ENCODE assay signal across 7 mouse cellular contexts in genomic region chr7:66449971-66450752, GRCm38 (mm10). TPM values are rescaled to one million over a fixed set of nuclear protein-coding genes. Genes with fewer than 3 reads are reported as not detected.
DNase-seq lines count a peak whose midpoint lies in the region; ATAC-seq and TF ChIP-seq lines count a peak whose summit lies in the region.

No protein-coding gene starts in this region.

- peak overlapping the region; percentile 1 for H3ac ChIP-seq in C2C12 (ENCODE audit: control insufficient read depth, insufficient read length, low read depth)

- no peak for TF ChIP-seq CTCF in C2C12 (IDR thresholded peaks at IDR 0.05; ENCODE audit: control insufficient read depth, insufficient read depth, insufficient read length)
- no peak for TF ChIP-seq CTCF in layer of hippocampus, adult 2 months (conservative IDR thresholded peaks at IDR 0.05)

- H3K4me3 ChIP-seq in C2C12 (ENCODE audit: insufficient read depth, poor library complexity, severe bottlenecking): peak overlapping the region; percentile 26
- H3K4me3 ChIP-seq in embryonic facial prominence, embryonic 15.5 days (replicated peaks): peak overlapping the region; percentile 25
- H3K4me3 ChIP-seq in macrophage (ENCODE audit: inconsistent target): peak overlapping the region; percentile 15; the same call in 1 of the 2 replicates
- no peak overlapping the region; the same call in 1 of the 2 replicates for H3K4me3 ChIP-seq in layer of hippocampus, adult 2 months

- DNase-seq in 3134 (ENCODE audit: extremely low read depth, insufficient read length, low spot score): peak; percentile 74
- DNase-seq in hindlimb bud, embryonic 11.5 days (ENCODE audit: extremely low spot score, low read depth, low spot score): peak; percentile 62
- DNase-seq in layer of hippocampus, adult 2 months (ENCODE audit: low spot score in 2 of 2): no peak
- DNase-seq in gastrocnemius, postnatal 10 days: no peak

- no peaks in the 10 kb centered on the region for H3K27me3 ChIP-seq in C2C12 (ENCODE audit: control insufficient read depth, insufficient read depth, insufficient read length)
- H3K27me3 ChIP-seq in embryonic facial prominence, embryonic 15.5 days: no peaks in the 10 kb centered on the region

- H3K79me2 ChIP-seq in C2C12 (ENCODE audit: control insufficient read depth, insufficient read depth): no peaks in the 10 kb centered on the region
- H3K79me2 ChIP-seq in macrophage (ENCODE audit: inconsistent target): no peaks in the 10 kb centered on the region

- H3K27ac ChIP-seq in embryonic facial prominence, embryonic 15.5 days (replicated peaks): peak overlapping the region; percentile 60; the same call in 1 of the 2 replicates
- no peak overlapping the region for H3K27ac ChIP-seq in macrophage
- H3K27ac ChIP-seq in layer of hippocampus, adult 2 months: no peak overlapping the region

- peaks cover 26% of the 10 kb centered on the region for H3K4me1 ChIP-seq in embryonic facial prominence, embryonic 15.5 days

- H3K9me3 ChIP-seq in embryonic facial prominence, embryonic 15.5 days (replicated peaks): no peaks in the 10 kb centered on the region

- no peaks in the 10 kb centered on the region for H3K79me3 ChIP-seq in C2C12 (ENCODE audit: low read depth)

- H3K9ac ChIP-seq in embryonic facial prominence, embryonic 15.5 days: no peak overlapping the region

- WGBS in embryonic facial prominence, embryonic 15.5 days: 6% methylated on average over 15 of the region's 16 CpGs
- WGBS in macrophage (ENCODE audit: missing documents): 16% methylated on average over 12 of the region's 16 CpGs

- H3K36me3 ChIP-seq in C2C12 (ENCODE audit: control insufficient read depth, insufficient read depth) (no peaks in the 10 kb centered on the region), macrophage (ENCODE audit: inconsistent target) (no peaks in the 10 kb centered on the region)
- H3K36me3 ChIP-seq in embryonic facial prominence, embryonic 15.5 days: no peaks in the 10 kb centered on the region

- H3K4me2 ChIP-seq in embryonic facial prominence, embryonic 15.5 days (replicated peaks): peak overlapping the region; percentile 50

- peak; percentile 51; the same call in 1 of the 2 replicates for ATAC-seq in embryonic facial prominence, embryonic 15.5 days (ENCODE audit: insufficient number of reproducible peaks, low FRiP score, low TSS enrichment, low read depth)

TF ChIP-seq in C2C12, 6 proteins besides CTCF, POLR2A, EP300 and RAD21:
- TF ChIP-seq USF1 (IDR thresholded peaks at IDR 0.05; ENCODE audit: low read depth): no peak
- TF ChIP-seq MAX (IDR thresholded peaks at IDR 0.05): peak; percentile 28
- no peak for TF ChIP-seq MYOD1 (IDR thresholded peaks at IDR 0.05; ENCODE audit: control insufficient read depth, insufficient read length, low read depth)
- no peak for TF ChIP-seq MYOG (IDR thresholded peaks at IDR 0.05; ENCODE audit: control insufficient read depth, extremely low read depth, insufficient read length)
TF ChIP-seq in C2C12: peak in this region for 1.

RNA-seq across cellular contexts. Expression of gene Aldh1a3, which starts 22.8 kb away (rescaled TPM):
- 4.0 TPM for polyA plus RNA-seq in C2C12 (2012; fragmentation: generic; extraction: Trizol)
- 27.2 and 27.8 TPM in 2 replicates for polyA plus RNA-seq in embryonic facial prominence, embryonic 15.5 days (2015; fragmentation: Nextera tagmentation; extraction: Ambion mirVana)
- not detected for total RNA-seq in macrophage (2018; cell fraction: chromatin; rRNA removed)
- total RNA-seq in macrophage (2018; cell fraction: cytosol; rRNA removed): under 1 TPM in 11 of 26 experiments, not detected in 15; 0.07 to 0.19 (median 0.12) TPM
- 1 to 10 TPM in 2 of 26 experiments, under 1 TPM in 10, not detected in 14; 0.32 to 1.1 (median 0.55) TPM for total RNA-seq in macrophage (2018; cell fraction: nucleus; rRNA removed)
- not detected in 3 replicates for polyA plus RNA-seq in macrophage (2018)
- 1 to 10 TPM in 1 of 2 experiments, under 1 TPM in 1; 0.83 to 1.5 TPM for total RNA-seq in layer of hippocampus, adult 2 months (2021)
- 1 to 10 TPM; 7.4 to 9.0 TPM for total RNA-seq in gastrocnemius, postnatal 10 days (2021)

Comparison
In these comparisons a context has a peak if more than half of its experiments do, and no peak if none do; other contexts are left out.
1. DNase-seq: peak in 3134 (single experiment) and hindlimb bud, embryonic 11.5 days (single experiment); none in layer of hippocampus, adult 2 months (0 of 2) and gastrocnemius, postnatal 10 days (single experiment).